Mouse (Mus musculus) cerebellum, adult 11 months (tissue): ENCODE results near the gene Prrg2.
"Not testable (repeated sequence)": the region's sequence is repeated elsewhere in the genome, so short reads cannot be mapped to it uniquely, and the experiment has no call there.

Experiments used
- DNase-seq: peaks from one replicate; pipeline ENCODE4 v3.0.0; 2022

Prrg2 gene

GRCm38 (mm10) chr7:45027761-45028160 lies 34.7 kb downstream of the Prrg2 start:
- no peak for DNase-seq

- no peak for DNase-seq
Measured at GRCm38 (mm10) chr7:45026256-45026655, 36.2 kb downstream of the Prrg2 start.

- DNase-seq: no peak
Measured at GRCm38 (mm10) chr7:45025601-45026220, 36.8 kb downstream of the Prrg2 start.

GRCm38 (mm10) chr7:45024281-45025248 lies 37.9 kb downstream of the Prrg2 start:
- DNase-seq: no peak

- DNase-seq: not testable (repeated sequence)
Measured at GRCm38 (mm10) chr7:45023711-45024110, 38.8 kb downstream of the Prrg2 start.

GRCm38 (mm10) chr7:45020225-45020624 lies 42.3 kb downstream of the Prrg2 start:
- DNase-seq: no peak

GRCm38 (mm10) chr7:45019031-45019571 lies 43.4 kb downstream of the Prrg2 start:
- DNase-seq: no peak

GRCm38 (mm10) chr7:45017242-45018061 lies 45.0 kb downstream of the Prrg2 start, which contains the start of gene Rras:
Gene Rras, plus strand, starts transcription at chr7:45017961.
- DNase-seq: peak; percentile 78

GRCm38 (mm10) chr7:45016761-45017160 lies 45.7 kb downstream of the Prrg2 start:
- no peak for DNase-seq

GRCm38 (mm10) chr7:45015957-45016612 lies 46.4 kb downstream of the Prrg2 start, which contains the start of gene Scaf1:
Gene Scaf1, minus strand, starts transcription at chr7:45016363.
- DNase-seq: peak; percentile 100

- DNase-seq: no peak
Measured at GRCm38 (mm10) chr7:45015344-45015956, 47.0 kb downstream of the Prrg2 start.

- DNase-seq: no peak
Measured at GRCm38 (mm10) chr7:45014096-45014451, 48.4 kb downstream of the Prrg2 start.

GRCm38 (mm10) chr7:45013366-45014095 lies 48.9 kb downstream of the Prrg2 start:
- DNase-seq: no peak

- no peak for DNase-seq
Measured at GRCm38 (mm10) chr7:45012824-45013223, 49.7 kb downstream of the Prrg2 start.

- no peak for DNase-seq
Measured at GRCm38 (mm10) chr7:45012011-45012410, 50.5 kb downstream of the Prrg2 start.

GRCm38 (mm10) chr7:45008411-45008810 lies 54.1 kb downstream of the Prrg2 start:
- no peak for DNase-seq

GRCm38 (mm10) chr7:45007846-45008245 lies 54.6 kb downstream of the Prrg2 start:
- no peak for DNase-seq

- DNase-seq: no peak
Measured at GRCm38 (mm10) chr7:45007141-45007540, 55.3 kb downstream of the Prrg2 start.

GRCm38 (mm10) chr7:45006503-45006902 lies 56.0 kb downstream of the Prrg2 start:
- DNase-seq: no peak

- no peak for DNase-seq
Measured at GRCm38 (mm10) chr7:45005321-45005992, 57.0 kb downstream of the Prrg2 start.
